Mouse (Mus musculus) megakaryocyte-erythroid progenitor cell, adult 5 weeks (primary cell): ENCODE data around the gene Alox5ap. TPM values are rescaled to one million over a fixed set of nuclear protein-coding genes. Genes with fewer than 3 reads are reported as not detected.

Experiments
- polyA plus RNA-seq: library from polyadenylated mRNA; stranded (reverse); fragments of >175 nt; gene quantifications from 2 replicates; pipeline ENCODE4 v1.2.3, GENCODE M21; 2012

Gene Alox5ap
- 13.7 and 14.8 TPM in 2 replicates for polyA plus RNA-seq

DNA sequence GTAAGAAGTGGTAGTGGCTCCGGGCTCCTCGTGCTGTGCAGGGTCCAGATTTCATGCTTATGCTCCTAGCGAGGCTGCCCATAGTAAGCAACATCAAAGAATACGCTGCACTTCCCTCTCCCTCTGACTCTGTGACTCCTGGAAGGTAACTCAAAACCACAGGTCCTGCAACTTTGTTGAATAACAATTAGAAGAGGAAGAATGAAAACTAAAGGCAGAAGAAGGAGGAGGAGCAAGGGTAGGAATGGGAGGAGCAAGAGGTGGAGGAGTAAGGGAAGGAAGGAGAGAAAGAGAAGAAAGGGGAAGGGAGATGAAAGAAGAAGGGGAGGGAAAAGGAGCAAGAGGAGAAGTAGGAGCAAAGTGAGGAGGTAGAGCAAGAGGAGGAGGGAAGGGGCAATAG is at the start of gene Alox5ap:
Gene Alox5ap (plus strand): TSS at position 363 of the 400 bp plus-strand sequence.

Other genes starting within 250 kb of the Alox5ap start
- gene Uspl1, start 80.4 kb upstream of the Alox5ap start, polyA plus RNA-seq = 2.8 and 3.0 TPM in 2 replicates
- gene Hmgb1, start 80.3 kb upstream of the Alox5ap start, polyA plus RNA-seq = 1,013 and 1,089 TPM in 2 replicates
- not detected in 2 replicates for gene Medag, start 147.0 kb downstream of the Alox5ap start, polyA plus RNA-seq
- gene Tex26, start 174.9 kb downstream of the Alox5ap start, polyA plus RNA-seq = not detected in 2 replicates